Mouse (Mus musculus) heart, embryonic 13.5 days (tissue): ENCODE results near the gene Osmr. TPM values are rescaled to one million over a fixed set of nuclear protein-coding genes. Genes with fewer than 3 reads are reported as not detected.

Experiments used
- ATAC-seq: fragments of 200-750 bp; cut with Nextera tagmentation; 2 replicates; pipeline ENCODE4 v1.8.0; 2017; ENCODE audit warnings: moderate TSS enrichment; ENCODE audit not compliant: insufficient number of reproducible peaks, low FRiP score, low TSS enrichment; ENCODE audit errors: extremely low read depth
- H3K27ac ChIP-seq: fragments of 300-500 bp; sonication (generic); replicated peaks from 2 replicates; pipeline ENCODE4 v1.5.1; 2015; ENCODE audit warnings: moderate library complexity, mild to moderate bottlenecking, inconsistent platforms
- H3K27me3 ChIP-seq: fragments of 300-500 bp; sonication (generic); replicated peaks from 2 replicates; pipeline ENCODE4 v1.6.1; 2015; ENCODE audit warnings: mild to moderate bottlenecking, inconsistent platforms
- H3K36me3 ChIP-seq: fragments of 300-500 bp; sonication (generic); 2 replicates; pipeline ENCODE4 v1.6.1; 2015; ENCODE audit warnings: mild to moderate bottlenecking, inconsistent platforms
- H3K4me1 ChIP-seq: fragments of 300-500 bp; sonication (generic); 2 replicates; pipeline ENCODE4 v1.6.1; 2015; ENCODE audit warnings: inconsistent platforms
- H3K4me2 ChIP-seq: fragments of 300-500 bp; sonication (generic); 2 replicates; pipeline ENCODE4 v1.6.1; 2015; ENCODE audit warnings: inconsistent platforms, mild to moderate bottlenecking, moderate library complexity
- H3K4me3 ChIP-seq: fragments of 300-500 bp; sonication (generic); 2 replicates; pipeline ENCODE4 v1.5.1; 2015; ENCODE audit warnings: moderate library complexity, mild to moderate bottlenecking, inconsistent platforms
- H3K9ac ChIP-seq: fragments of 300-500 bp; sonication (generic); 2 replicates; pipeline ENCODE4 v1.6.1; 2015; ENCODE audit warnings: inconsistent platforms, mild to moderate bottlenecking, moderate library complexity
- H3K9me3 ChIP-seq: fragments of 300-500 bp; sonication (generic); 2 replicates; pipeline ENCODE4 v1.6.1; 2016; ENCODE audit warnings: inconsistent platforms
- WGBS: fragments of 180-500 bp; shearing (Covaris S2); methylation state at CpG from one replicate; pipeline ENCODE4 v1.1.7; 2015; ENCODE audit warnings: mixed read lengths; 5-methylcytosine and 5-hydroxymethylcytosine counted together
- polyA plus RNA-seq: library from polyadenylated mRNA; unstranded; fragments of >200 nt; fragmentation: Nextera tagmentation; extraction: Ambion mirVana; gene quantifications from 2 replicates; pipeline ENCODE4 v1.2.1, GENCODE M21; 2015

Gene Osmr
- polyA plus RNA-seq, 1 experiment from 2014 or later: 2.2 TPM

GRCm38 (mm10) chr15:6884260-6884659 lies 9.5 kb upstream of the Osmr start:
- ATAC-seq: no peak
- no peaks in the 10 kb centered on the region for H3K36me3 ChIP-seq
- 76% methylated on average over 6 of the region's 6 CpGs for WGBS
- H3K9ac ChIP-seq: no peak overlapping the region
- no peak overlapping the region for H3K4me3 ChIP-seq
- H3K9me3 ChIP-seq: no peaks in the 10 kb centered on the region
- no peak overlapping the region for H3K27ac ChIP-seq
- 0 out of 2 replicates have a peak, but pooled peaks cover 2% of the 10 kb centered on the region for H3K27me3 ChIP-seq
- no peak overlapping the region for H3K4me2 ChIP-seq
- peaks cover 5% of the 10 kb centered on the region; the same call in 1 of the 2 replicates for H3K4me1 ChIP-seq

- H3K27me3 ChIP-seq: 0 out of 2 replicates have a peak, but pooled peaks cover 2% of the 10 kb centered on the region
- H3K9me3 ChIP-seq: no peaks in the 10 kb centered on the region
- H3K36me3 ChIP-seq: no peaks in the 10 kb centered on the region
- H3K4me1 ChIP-seq: peaks cover 5% of the 10 kb centered on the region; the same call in 1 of the 2 replicates
- H3K9ac ChIP-seq: no peak overlapping the region
- no peak for ATAC-seq
- no peak overlapping the region for H3K4me3 ChIP-seq
- no peak overlapping the region for H3K4me2 ChIP-seq
- no peak overlapping the region for H3K27ac ChIP-seq
- WGBS: 55% methylated on average over 5 of the region's 5 CpGs
These were observed 9.0 kb upstream of the Osmr start for GRCm38 (mm10) chr15:6883816-6884215.

- H3K36me3 ChIP-seq: no peaks in the 10 kb centered on the region
- no peak for ATAC-seq
- H3K27ac ChIP-seq: no peak overlapping the region
- 61% methylated on average over 4 of the region's 4 CpGs for WGBS
- H3K4me3 ChIP-seq: no peak overlapping the region
- H3K4me1 ChIP-seq: peaks cover 5% of the 10 kb centered on the region; the same call in 1 of the 2 replicates
- no peak overlapping the region for H3K9ac ChIP-seq
- 0 out of 2 replicates have a peak, but pooled peaks cover 2% of the 10 kb centered on the region for H3K27me3 ChIP-seq
- no peak overlapping the region for H3K4me2 ChIP-seq
- H3K9me3 ChIP-seq: no peaks in the 10 kb centered on the region
These were observed 8.3 kb upstream of the Osmr start for GRCm38 (mm10) chr15:6883091-6883490.

- Histone ChIP-seq H3K9me3 (no peaks in the 10 kb centered on the region), H3K4me3 (no peak overlapping the region), H3K27ac (no peak overlapping the region), H3K9ac (no peak overlapping the region), H3K4me2 (no peak overlapping the region), H3K36me3 (no peaks in the 10 kb centered on the region), H3K27me3 (0 out of 2 replicates have a peak, but pooled peaks cover 2% of the 10 kb centered on the region), H3K4me1 (peaks cover 5% of the 10 kb centered on the region; the same call in 1 of the 2 replicates)
- no peak for ATAC-seq
- 25% methylated on average over 7 of the region's 7 CpGs for WGBS
These were observed 7.4 kb upstream of the Osmr start for GRCm38 (mm10) chr15:6882180-6882579.

GRCm38 (mm10) chr15:6881211-6881610 lies 6.4 kb upstream of the Osmr start:
- Histone ChIP-seq H3K4me3 (no peak overlapping the region), H3K9ac (no peak overlapping the region), H3K9me3 (no peaks in the 10 kb centered on the region), H3K27ac (no peak overlapping the region), H3K4me2 (no peak overlapping the region), H3K36me3 (no peaks in the 10 kb centered on the region), H3K4me1 (peaks cover 5% of the 10 kb centered on the region; the same call in 1 of the 2 replicates), H3K27me3 (0 out of 2 replicates have a peak, but pooled peaks cover 2% of the 10 kb centered on the region)
- ATAC-seq: no peak
- WGBS: 75% methylated on average over 9 of the region's 9 CpGs

GRCm38 (mm10) chr15:6873807-6874600 lies 765 bp downstream of the Osmr start:
- ATAC-seq: peak; percentile 31; the same call in 1 of the 2 replicates
- Histone ChIP-seq H3K4me1 (peaks cover 30% of the 10 kb centered on the region), H3K27ac (no peak overlapping the region), H3K9me3 (no peaks in the 10 kb centered on the region), H3K9ac (peak overlapping the region; percentile 84), H3K4me2 (peak overlapping the region; percentile 93), H3K36me3 (no peaks in the 10 kb centered on the region), H3K27me3 (0 out of 2 replicates have a peak, but pooled peaks cover 5% of the 10 kb centered on the region), H3K4me3 (peak overlapping the region; percentile 69)
- under 1% methylated on average over 52 of the region's 52 CpGs for WGBS

GRCm38 (mm10) chr15:6873154-6873806 lies 1.5 kb downstream of the Osmr start:
- Histone ChIP-seq H3K4me2 (peak overlapping the region; percentile 93), H3K9me3 (no peaks in the 10 kb centered on the region), H3K36me3 (no peaks in the 10 kb centered on the region), H3K27ac (no peak overlapping the region), H3K27me3 (0 out of 2 replicates have a peak, but pooled peaks cover 5% of the 10 kb centered on the region), H3K4me3 (peak overlapping the region; percentile 69), H3K9ac (peak overlapping the region; percentile 84), H3K4me1 (peaks cover 30% of the 10 kb centered on the region)
- ATAC-seq: no peak
- WGBS: 32% methylated on average over 17 of the region's 17 CpGs

- Histone ChIP-seq H3K27me3 (0 out of 2 replicates have a peak, but pooled peaks cover 5% of the 10 kb centered on the region), H3K27ac (0 out of 2 replicates have a peak overlapping the region, but pooled peaks have one; percentile 6)
These were observed 3.0 kb downstream of the Osmr start for GRCm38 (mm10) chr15:6871621-6872359.

GRCm38 (mm10) chr15:6866888-6867287 lies 7.9 kb downstream of the Osmr start:
- H3K4me3 ChIP-seq: no peak overlapping the region
- no peak overlapping the region for H3K27ac ChIP-seq
- no peaks in the 10 kb centered on the region for H3K27me3 ChIP-seq
- H3K36me3 ChIP-seq: no peaks in the 10 kb centered on the region
- H3K9ac ChIP-seq: no peak overlapping the region
- no peak for ATAC-seq
- H3K4me2 ChIP-seq: no peak overlapping the region
- 71% methylated on average over 6 of the region's 6 CpGs for WGBS
- no peaks in the 10 kb centered on the region for H3K9me3 ChIP-seq
- peaks cover 26% of the 10 kb centered on the region for H3K4me1 ChIP-seq

More at GRCm38 (mm10) chr15:6871621-6872359, 3.0 kb downstream of the Osmr start:
- Histone ChIP-seq H3K9me3 (no peaks in the 10 kb centered on the region), H3K9ac (no peak overlapping the region), H3K4me1 (peaks cover 30% of the 10 kb centered on the region), H3K4me3 (no peak overlapping the region), H3K4me2 (peak overlapping the region; percentile 16; the same call in 1 of the 2 replicates), H3K36me3 (no peaks in the 10 kb centered on the region)
- WGBS: 49% methylated on average over 11 of the region's 11 CpGs
- no peak for ATAC-seq

- 52% methylated on average over 4 of the region's 4 CpGs for WGBS
- Histone ChIP-seq H3K4me3 (peak overlapping the region; percentile 37), H3K4me2 (peak overlapping the region; percentile 61), H3K4me1 (peaks cover 30% of the 10 kb centered on the region), H3K9me3 (no peaks in the 10 kb centered on the region), H3K9ac (peak overlapping the region; percentile 58), H3K36me3 (no peaks in the 10 kb centered on the region), H3K27me3 (no peaks in the 10 kb centered on the region), H3K27ac (peak overlapping the region; percentile 94)
- ATAC-seq: no peak
These were observed 12.6 kb downstream of the Osmr start for GRCm38 (mm10) chr15:6862125-6862524.

- WGBS: 29% methylated on average over 7 of the region's 7 CpGs
- Histone ChIP-seq H3K27me3 (no peaks in the 10 kb centered on the region), H3K27ac (peak overlapping the region; percentile 94), H3K36me3 (no peaks in the 10 kb centered on the region), H3K9ac (peak overlapping the region; percentile 58), H3K4me3 (peak overlapping the region; percentile 37), H3K4me1 (peaks cover 30% of the 10 kb centered on the region), H3K4me2 (peak overlapping the region; percentile 61), H3K9me3 (no peaks in the 10 kb centered on the region)
- ATAC-seq: peak; percentile 78
These were observed 13.2 kb downstream of the Osmr start for GRCm38 (mm10) chr15:6861617-6862016.
